Mouse (Mus musculus) forebrain, embryonic 14.5 days (tissue): ENCODE results near the gene Nudt22. TPM values are rescaled to one million over a fixed set of nuclear protein-coding genes. Genes with fewer than 3 reads are reported as not detected.

Experiments
- ATAC-seq: fragments of 200-750 bp; cut with Nextera tagmentation; 2 replicates; pipeline ENCODE4 v1.8.0; 2017; ENCODE audit warnings: mild to moderate bottlenecking, moderate library complexity
- DNase-seq: peaks from one replicate; pipeline ENCODE4 v3.0.0-alpha.2; 2015; ENCODE audit warnings: low spot score
- H3K27ac ChIP-seq: fragments of 300-500 bp; sonication (generic); 2 replicates; pipeline ENCODE4 v1.5.1; 2014; ENCODE audit warnings: low read depth, mild to moderate bottlenecking, control low read depth, low read length, moderate library complexity
- H3K27me3 ChIP-seq: fragments of 300-500 bp; sonication (generic); replicated peaks from 2 replicates; pipeline ENCODE4 v1.6.1; 2014; ENCODE audit warnings: low read length, control low read depth, mixed read lengths; ENCODE audit not compliant: control insufficient read depth, insufficient read depth
- H3K36me3 ChIP-seq: fragments of 300-500 bp; sonication (generic); 2 replicates; pipeline ENCODE4 v1.6.1; 2014; ENCODE audit warnings: low read length, control low read depth; ENCODE audit not compliant: control insufficient read depth, insufficient read depth
- H3K4me1 ChIP-seq: fragments of 300-500 bp; sonication (generic); 2 replicates; pipeline ENCODE4 v1.6.1; 2014; ENCODE audit warnings: antibody characterized with exemption, low read length, control low read depth; ENCODE audit not compliant: control insufficient read depth, insufficient read depth
- H3K4me2 ChIP-seq: fragments of 300-500 bp; sonication (generic); 2 replicates; pipeline ENCODE4 v1.6.1; 2014; ENCODE audit warnings: mild to moderate bottlenecking, control low read depth, low read length
- H3K4me3 ChIP-seq: fragments of 300-500 bp; sonication (generic); 2 replicates; pipeline ENCODE4 v1.5.1; 2014; ENCODE audit warnings: low read depth, low read length, control low read depth
- H3K9ac ChIP-seq: fragments of 300-500 bp; sonication (generic); 2 replicates; pipeline ENCODE4 v1.6.1; 2014; ENCODE audit warnings: mild to moderate bottlenecking, low read length, control low read depth, moderate library complexity
- H3K9me3 ChIP-seq: fragments of 300-500 bp; sonication (generic); replicated peaks from 2 replicates; pipeline ENCODE4 v1.6.1; 2016; ENCODE audit warnings: low read length, control low read depth, mixed read lengths; ENCODE audit not compliant: control insufficient read depth
- WGBS: fragments of 180-500 bp; shearing (Covaris S2); extraction: QIAGEN DNeasy Blood & Tissue Kit; methylation state at CpG from one replicate; pipeline ENCODE4 v1.1.7; 2014; 5-methylcytosine and 5-hydroxymethylcytosine counted together
- polyA plus RNA-seq: library from polyadenylated mRNA; unstranded; fragments of >200 nt; fragmentation: Nextera tagmentation; extraction: Ambion mirVana; gene quantifications from 2 replicates; pipeline ENCODE4 v1.2.1, GENCODE M21; 2014

The Nudt22 gene
- polyA plus RNA-seq, 1 experiment from 2014 or later: 21.2 TPM

DNA sequence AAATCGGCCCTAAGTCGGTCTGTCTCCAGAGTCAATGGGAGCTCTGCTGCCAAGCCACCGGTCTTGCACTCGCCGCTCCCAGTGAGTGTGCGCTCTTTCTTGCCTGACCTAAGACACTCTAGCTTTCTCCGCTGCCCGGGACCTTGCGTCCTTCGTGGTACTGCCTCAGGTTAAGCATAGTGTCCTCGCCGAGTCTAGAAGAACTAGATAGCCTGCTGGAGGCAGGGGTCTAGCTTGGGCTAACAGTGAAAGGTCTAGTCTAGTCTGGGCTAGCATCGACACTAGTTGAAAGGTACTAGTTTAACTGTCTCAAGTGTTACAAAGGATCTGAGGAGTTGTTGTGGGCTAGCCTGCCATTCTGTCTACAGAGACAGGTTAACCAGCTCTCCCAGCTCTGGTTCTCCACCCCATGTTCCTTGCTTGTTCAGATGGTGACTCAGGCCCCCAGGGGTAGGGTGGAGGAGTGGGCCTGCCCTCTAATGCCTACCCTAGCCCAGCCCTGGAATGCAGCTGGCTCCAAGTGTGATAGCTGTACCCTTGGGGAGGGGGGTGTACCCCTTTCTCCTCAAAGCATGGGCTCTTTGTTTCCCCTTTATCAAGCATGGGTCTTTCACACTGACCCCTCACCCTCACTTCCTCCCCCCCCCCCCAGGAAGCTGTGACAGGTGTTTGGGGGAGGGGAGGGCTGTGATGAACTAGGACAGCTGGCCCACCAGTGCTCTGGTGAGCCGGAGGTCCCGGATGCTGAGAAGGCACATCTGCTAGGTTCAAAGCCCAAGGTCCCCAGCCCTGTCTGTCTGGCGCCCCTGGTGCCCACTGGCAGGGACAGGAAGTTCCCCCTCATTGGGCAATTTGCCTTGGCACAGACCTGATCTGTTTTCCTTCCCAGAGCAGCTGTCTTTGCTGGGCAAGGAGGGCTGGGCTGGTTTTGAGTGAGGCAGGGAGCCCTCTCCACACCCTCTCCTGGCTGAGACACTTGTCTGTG is 20.1 kb downstream of the Nudt22 start, which contains the start of gene Plcb3:
Plcb3 (minus strand) TSS at position 934 of the 985 bp plus-strand sequence.
- Histone ChIP-seq H3K9me3 (no peaks in the 10 kb centered on the region), H3K36me3 (peaks cover 25% of the 10 kb centered on the region), H3K9ac (peak within 1 kb of the TSS; percentile 78), H3K4me1 (peaks cover 23% of the 10 kb centered on the region), H3K27ac (peak within 1 kb of the TSS; percentile 97), H3K27me3 (no peaks in the 10 kb centered on the region), H3K4me2 (peak within 1 kb of the TSS; percentile 84), H3K4me3 (peak within 1 kb of the TSS; percentile 55)
- DNase-seq: peak; percentile 92
- peak; percentile 4; the same call in 1 of the 2 replicates for ATAC-seq
- under 1% methylated on average over 16 of the region's 16 CpGs for WGBS

- peak within 1 kb of the TSS; percentile 55 for H3K4me3 ChIP-seq
- peak within 1 kb of the TSS; percentile 84 for H3K4me2 ChIP-seq
- peak within 1 kb of the TSS; percentile 97 for H3K27ac ChIP-seq
- peak within 1 kb of the TSS; percentile 78 for H3K9ac ChIP-seq
- no peaks in the 10 kb centered on the region for H3K27me3 ChIP-seq
- no peaks in the 10 kb centered on the region for H3K9me3 ChIP-seq
- DNase-seq (peak; percentile 93), ATAC-seq (peak; percentile 71)
- H3K36me3 ChIP-seq: peaks cover 25% of the 10 kb centered on the region
- WGBS: under 1% methylated on average over 66 of the region's 84 CpGs
- peaks cover 32% of the 10 kb centered on the region for H3K4me1 ChIP-seq
Measured at GRCm38 (mm10) chr19:6974211-6975205, 21.4 kb downstream of the Nudt22 start, which contains the start of gene Ppp1r14b. Gene Ppp1r14b, plus strand, starts transcription at chr19:6974968.

DNA sequence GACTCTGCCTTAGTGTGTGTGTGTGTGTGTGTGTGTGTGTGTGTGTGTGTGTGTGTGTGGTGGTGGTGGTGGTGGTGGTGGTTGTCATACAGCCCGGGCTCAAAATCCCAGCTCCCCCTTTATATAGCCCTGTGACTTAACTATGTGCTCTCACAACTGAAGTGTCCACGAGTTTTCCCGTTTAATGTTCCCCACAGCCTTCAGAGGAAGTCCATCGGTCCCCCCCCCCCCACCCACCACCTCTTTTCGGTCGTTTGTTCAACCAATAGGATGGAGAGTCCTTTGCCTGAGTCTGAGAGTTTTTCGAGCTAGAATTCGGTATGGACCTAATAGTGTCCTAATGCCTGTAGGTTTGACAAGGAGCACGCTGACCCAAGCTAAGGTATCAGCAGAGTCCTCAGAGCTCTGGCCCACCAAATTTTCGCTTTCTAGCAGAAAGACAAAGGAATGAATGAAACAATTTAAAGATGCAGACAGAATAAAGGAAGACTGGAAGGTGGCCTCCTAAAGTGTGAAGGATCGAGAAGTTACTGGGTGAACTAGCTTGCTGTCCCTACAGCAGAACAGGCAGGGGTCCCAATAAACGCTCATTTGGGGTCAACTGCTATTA is 22.2 kb downstream of the Nudt22 start:
- WGBS: 42% methylated on average over 12 of the region's 12 CpGs
- H3K4me3 ChIP-seq: peak overlapping the region; percentile 55
- no peak overlapping the region for H3K27ac ChIP-seq
- ATAC-seq (no peak), DNase-seq (no peak)
- H3K27me3 ChIP-seq: no peaks in the 10 kb centered on the region
- peaks cover 20% of the 10 kb centered on the region for H3K36me3 ChIP-seq
- no peaks in the 10 kb centered on the region for H3K9me3 ChIP-seq
- peak overlapping the region; percentile 84 for H3K4me2 ChIP-seq
- H3K4me1 ChIP-seq: peaks cover 24% of the 10 kb centered on the region
- peak overlapping the region; percentile 78 for H3K9ac ChIP-seq

DNA sequence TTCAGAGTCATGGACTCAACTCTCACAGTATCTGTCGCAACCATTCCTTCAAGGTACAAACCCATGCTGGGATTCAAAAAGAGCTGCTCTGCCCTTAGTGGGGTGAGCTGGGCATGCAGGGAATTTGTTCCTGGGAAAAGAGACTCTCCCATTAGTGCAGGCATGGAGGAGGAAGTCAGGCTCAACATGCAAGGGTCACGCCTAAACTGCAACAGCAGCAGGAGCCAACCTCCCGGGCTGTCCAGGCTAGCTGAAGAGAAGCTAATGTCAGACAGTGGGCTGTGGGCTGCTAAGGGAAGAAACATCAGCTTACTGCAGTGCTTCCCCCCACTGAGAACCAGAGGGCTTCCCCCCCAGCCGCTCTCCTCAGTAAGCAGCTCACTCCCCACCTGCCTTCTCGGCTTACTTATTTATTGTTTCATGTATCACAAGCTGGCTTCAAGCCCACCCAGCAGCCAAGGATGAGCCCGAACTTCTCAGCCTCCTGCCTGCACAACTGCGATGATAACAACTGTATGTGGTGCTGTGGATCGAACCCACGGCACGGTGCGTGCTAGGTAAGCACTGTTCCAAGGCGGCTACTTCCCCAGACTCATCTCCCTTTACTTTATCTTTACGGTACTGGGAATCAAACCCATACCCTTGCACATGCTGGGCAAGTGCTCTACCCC is 23.5 kb downstream of the Nudt22 start:
- H3K27me3 ChIP-seq: no peaks in the 10 kb centered on the region
- H3K9ac ChIP-seq: no peak overlapping the region
- no peaks in the 10 kb centered on the region for H3K9me3 ChIP-seq
- no peak overlapping the region for H3K4me3 ChIP-seq
- ATAC-seq (no peak), DNase-seq (no peak)
- peaks cover 19% of the 10 kb centered on the region for H3K4me1 ChIP-seq
- H3K4me2 ChIP-seq: no peak overlapping the region
- H3K27ac ChIP-seq: no peak overlapping the region
- WGBS: 83% methylated on average over 13 of the region's 13 CpGs
- peaks cover 7% of the 10 kb centered on the region for H3K36me3 ChIP-seq

GRCm38 (mm10) chr19:6971644-6972043 is 24.3 kb downstream of the Nudt22 start:
- WGBS: 52% methylated on average over 6 of the region's 6 CpGs
- Histone ChIP-seq H3K4me1 (peaks cover 17% of the 10 kb centered on the region), H3K4me2 (no peak overlapping the region), H3K36me3 (0 out of 2 replicates have a peak, but pooled peaks cover 2% of the 10 kb centered on the region), H3K27me3 (no peaks in the 10 kb centered on the region), H3K4me3 (no peak overlapping the region), H3K9ac (peak overlapping the region; percentile 13; the same call in 1 of the 2 replicates), H3K27ac (no peak overlapping the region), H3K9me3 (no peaks in the 10 kb centered on the region)
- DNase-seq (no peak), ATAC-seq (no peak)

DNA sequence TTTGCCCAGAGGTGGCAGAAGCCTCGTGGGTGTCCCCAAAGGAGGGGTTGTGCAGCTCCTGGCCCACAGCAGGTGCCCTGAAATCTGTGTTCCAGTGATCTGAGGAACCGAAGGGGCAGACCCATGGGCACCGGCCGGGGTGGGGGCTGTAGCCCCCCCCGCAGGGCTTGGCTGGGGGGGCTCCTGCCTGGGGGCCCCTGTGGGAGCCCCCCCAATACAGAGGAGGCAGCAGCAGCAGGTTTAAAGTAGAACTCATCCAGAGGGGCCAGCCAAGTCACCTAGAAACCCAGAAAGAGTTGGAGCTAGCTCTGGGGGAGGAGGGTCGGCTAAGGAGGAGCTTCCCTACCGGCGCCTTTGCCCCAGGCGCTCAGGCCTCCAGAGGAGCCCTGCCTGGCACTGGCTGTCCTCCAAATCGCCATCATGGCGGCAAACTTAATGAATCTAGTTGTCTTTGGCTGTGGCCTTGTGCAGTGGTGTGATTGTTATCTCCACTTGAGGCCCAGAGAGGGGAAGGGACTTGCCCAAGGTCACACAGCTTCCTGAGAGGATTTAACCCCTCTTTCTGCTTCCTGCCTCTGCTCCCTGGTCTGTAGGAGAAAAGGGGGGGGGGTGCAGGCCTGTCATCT is 25.3 kb downstream of the Nudt22 start:
- Histone ChIP-seq H3K4me1 (peaks cover 10% of the 10 kb centered on the region), H3K27ac (no peak overlapping the region), H3K9ac (0 out of 2 replicates have a peak overlapping the region, but pooled peaks have one; percentile 51), H3K4me2 (peak overlapping the region; percentile 46), H3K27me3 (no peaks in the 10 kb centered on the region), H3K36me3 (no peaks in the 10 kb centered on the region), H3K4me3 (peak overlapping the region; percentile 8; the same call in 1 of the 2 replicates), H3K9me3 (no peaks in the 10 kb centered on the region)
- WGBS: 14% methylated on average over 11 of the region's 11 CpGs
- DNase-seq (no peak), ATAC-seq (no peak)

DNA sequence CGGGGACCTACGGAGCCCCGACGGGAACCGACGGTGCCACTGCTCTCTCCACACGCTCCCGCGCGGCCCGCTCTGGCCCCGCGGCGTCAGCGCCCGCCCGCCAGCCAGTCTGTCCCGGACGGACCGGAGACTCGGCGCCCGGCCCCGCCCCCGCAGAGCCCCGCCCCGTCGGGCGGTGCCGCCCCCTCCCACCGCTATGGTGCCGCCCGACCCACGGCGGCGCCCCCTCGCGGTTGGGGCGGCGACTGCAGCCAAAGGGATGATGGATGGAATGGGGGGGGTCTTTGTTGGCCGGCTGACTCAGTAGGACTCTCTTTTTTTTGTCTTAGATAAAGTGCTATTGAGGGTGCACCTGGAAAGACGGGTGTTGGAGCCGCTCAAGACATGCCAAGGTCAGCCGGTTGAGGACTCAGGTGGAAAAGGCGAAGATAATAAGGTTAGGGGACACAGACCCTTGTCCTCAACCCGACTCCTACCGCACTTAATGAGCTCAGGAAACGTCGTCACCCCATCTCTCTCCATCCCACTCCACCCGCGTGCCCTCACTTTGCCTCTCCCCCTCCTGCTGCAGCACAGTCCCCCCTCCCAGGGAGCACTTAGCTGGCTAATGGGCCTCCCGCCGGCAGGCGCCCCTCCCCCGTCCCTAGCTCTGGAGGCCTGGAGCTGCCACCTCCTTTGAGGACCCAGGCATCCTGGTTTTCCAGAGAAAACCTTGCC is 26.1 kb downstream of the Nudt22 start:
- Histone ChIP-seq H3K4me2 (peak overlapping the region; percentile 46), H3K27ac (no peak overlapping the region), H3K9me3 (no peaks in the 10 kb centered on the region), H3K27me3 (no peaks in the 10 kb centered on the region), H3K4me3 (peak overlapping the region; percentile 33), H3K4me1 (peaks cover 10% of the 10 kb centered on the region), H3K9ac (peak overlapping the region; percentile 51; the same call in 1 of the 2 replicates), H3K36me3 (no peaks in the 10 kb centered on the region)
- DNase-seq (peak; percentile 49), ATAC-seq (peak; percentile 22)
- WGBS: under 1% methylated on average over 55 of the region's 55 CpGs
